Mouse (Mus musculus) liver, embryonic 14.5 days (tissue): ENCODE results near the gene Hyal3. TPM values are rescaled to one million over a fixed set of nuclear protein-coding genes. Genes with fewer than 3 reads are reported as not detected.
A peak's percentile ranks its signal among the peaks of the same experiment; 100 is the strongest.

Source experiments
- ATAC-seq: fragments of 200-750 bp; cut with Nextera tagmentation; 2 replicates; pipeline ENCODE4 v1.8.0; 2017; ENCODE audit warnings: moderate number of reproducible peaks, mild to moderate bottlenecking, moderate library complexity; ENCODE audit not compliant: insufficient read depth
- DNase-seq, 3 experiments: peaks; one replicate each; pipeline ENCODE4 v3.0.0-alpha.2; 2012 to 2013; ENCODE audit warnings: low read depth in 3 of 3, low spot score in 3 of 3
- H3K27ac ChIP-seq: fragments of 300-500 bp; sonication (generic); 2 replicates; pipeline ENCODE4 v1.5.1; 2014; ENCODE audit warnings: moderate library complexity, mild to moderate bottlenecking, control low read depth, inconsistent platforms
- H3K27me3 ChIP-seq: fragments of 300-500 bp; sonication (generic); 2 replicates; pipeline ENCODE4 v1.6.1; 2014; ENCODE audit warnings: mild to moderate bottlenecking, low read length, moderate library complexity; ENCODE audit not compliant: control insufficient read depth, insufficient read depth
- H3K36me3 ChIP-seq: fragments of 300-500 bp; sonication (generic); replicated peaks from 2 replicates; pipeline ENCODE4 v1.6.1; 2014; ENCODE audit warnings: low read depth; ENCODE audit not compliant: control insufficient read depth, insufficient read depth
- H3K4me1 ChIP-seq, 2 experiments: fragments of 200-500 bp in 1 of 2; fragments of 300-500 bp in 1 of 2; sonication (generic) in 1 of 2; replicated peaks; 2 replicates each; pipeline ENCODE4 v1.6.1; 2012 to 2014; ENCODE audit warnings: antibody characterized with exemption in 1 of 2, inconsistent platforms in 1 of 2, low read length in 1 of 2; ENCODE audit not compliant: control insufficient read depth in 2 of 2, insufficient read depth in 2 of 2
- H3K4me2 ChIP-seq: fragments of 300-500 bp; sonication (generic); 2 replicates; pipeline ENCODE4 v1.6.1; 2014; ENCODE audit warnings: low read depth, mild to moderate bottlenecking, control low read depth, moderate library complexity
- H3K4me3 ChIP-seq, 2 experiments: fragments of 200-500 bp in 1 of 2; fragments of 300-500 bp in 1 of 2; sonication (generic) in 1 of 2; 2 replicates each; pipeline ENCODE4 v1.5.1; 2012 to 2014; ENCODE audit warnings: low read depth in 2 of 2, low read length in 2 of 2, mild to moderate bottlenecking in 2 of 2, control low read depth in 1 of 2, inconsistent platforms in 1 of 2, moderate library complexity in 1 of 2; ENCODE audit not compliant: insufficient read depth in 1 of 2
- H3K9ac ChIP-seq: fragments of 300-500 bp; sonication (generic); replicated peaks from 2 replicates; pipeline ENCODE4 v1.6.1; 2014; ENCODE audit warnings: mild to moderate bottlenecking, control low read depth, moderate library complexity
- H3K9me3 ChIP-seq: fragments of 300-500 bp; sonication (generic); 2 replicates; pipeline ENCODE4 v1.6.1; 2016; ENCODE audit warnings: low read length, mixed read lengths; ENCODE audit not compliant: control insufficient read depth
- CTCF ChIP-seq: IDR thresholded peaks from 2 replicates; pipeline ENCODE4 v1.5.1; 2016; ENCODE audit warnings: antibody characterized with exemption, low read depth, control low read depth
- EP300 ChIP-seq: IDR thresholded peaks from 2 replicates; pipeline ENCODE4 v1.6.1; 2016; ENCODE audit warnings: antibody characterized with exemption, low read depth
- WGBS: fragments of 180-500 bp; shearing (Covaris S2); extraction: QIAGEN DNeasy Blood & Tissue Kit; methylation state at CpG from one replicate; pipeline ENCODE4 v1.1.7; 2014; ENCODE audit not compliant: insufficient replicate concordance; 5-methylcytosine and 5-hydroxymethylcytosine counted together
- polyA plus RNA-seq, 2 experiments: library from polyadenylated mRNA; depleted of rRNA in 1 of 2; stranded (reverse) in 1 of 2; unstranded in 1 of 2; fragments of >200 nt; fragmentation: Nextera tagmentation in 1 of 2; extraction: Ambion mirVana in 1 of 2; gene quantifications; 2 replicates each; pipeline versions ENCODE4 v1.2.1 to v1.2.3; 2012 to 2014

Hyal3 gene
- polyA plus RNA-seq, 2 experiments = 0.45 to 0.69 TPM

- no peaks in the 10 kb centered on the region for H3K9me3 ChIP-seq
- peaks cover 11 to 15% of the 10 kb centered on the region in 2 experiments for H3K4me1 ChIP-seq
Measured at GRCm38 (mm10) chr9:107542352-107542686, 38.3 kb upstream of the Hyal3 start.

GRCm38 (mm10) chr9:107542721-107543120 is 37.9 kb upstream of the Hyal3 start:
- peaks cover 12 to 15% of the 10 kb centered on the region in 2 experiments for H3K4me1 ChIP-seq
- no peak for ATAC-seq
- no peak for DNase-seq
- peaks cover 23% of the 10 kb centered on the region for H3K36me3 ChIP-seq
- H3K27me3 ChIP-seq = no peaks in the 10 kb centered on the region
- H3K4me3 ChIP-seq = peak overlapping the region; percentile 67 to 96
- WGBS = 46% methylated on average over 8 of the region's 8 CpGs
- no peaks in the 10 kb centered on the region for H3K9me3 ChIP-seq
- TF ChIP-seq CTCF (no peak), EP300 (no peak)
- no peak overlapping the region for H3K27ac ChIP-seq
- peak overlapping the region; percentile 83 for H3K9ac ChIP-seq
- H3K4me2 ChIP-seq = peak overlapping the region; percentile 98

More at GRCm38 (mm10) chr9:107542352-107542686, 38.3 kb upstream of the Hyal3 start:
- peak overlapping the region; percentile 26 for H3K27ac ChIP-seq
- WGBS = 1% methylated on average over 11 of the region's 11 CpGs
- peak overlapping the region; percentile 98 for H3K4me2 ChIP-seq
- TF ChIP-seq CTCF = no peak
- no peaks in the 10 kb centered on the region for H3K27me3 ChIP-seq
- no peak for DNase-seq
- peak; percentile 22 for ATAC-seq
- H3K9ac ChIP-seq = peak overlapping the region; percentile 83
- peak overlapping the region; percentile 67 to 96 for H3K4me3 ChIP-seq
- peaks cover 27% of the 10 kb centered on the region for H3K36me3 ChIP-seq

GRCm38 (mm10) chr9:107543299-107543698 is 37.3 kb upstream of the Hyal3 start:
- Histone ChIP-seq H3K27ac (no peak overlapping the region), H3K4me3 (no peak overlapping the region), H3K4me2 (no peak overlapping the region), H3K9ac (no peak overlapping the region), H3K9me3 (no peaks in the 10 kb centered on the region), H3K27me3 (no peaks in the 10 kb centered on the region), H3K36me3 (peaks cover 17% of the 10 kb centered on the region), H3K4me1 (peaks cover 12 to 15% of the 10 kb centered on the region in 2 experiments)
- WGBS = 81% methylated on average over 11 of the region's 11 CpGs
- DNase-seq (no peak), ATAC-seq (no peak)
- no peak for TF ChIP-seq CTCF
- TF ChIP-seq EP300 = no peak

- Histone ChIP-seq H3K27me3 (no peaks in the 10 kb centered on the region), H3K4me3 (no peak overlapping the region), H3K9me3 (no peaks in the 10 kb centered on the region), H3K9ac (no peak overlapping the region), H3K4me1 (peaks cover 12 to 15% of the 10 kb centered on the region in 2 experiments), H3K27ac (no peak overlapping the region), H3K4me2 (no peak overlapping the region), H3K36me3 (peaks cover 8% of the 10 kb centered on the region)
- TF ChIP-seq EP300 (no peak), CTCF (no peak)
- DNase-seq (no peak), ATAC-seq (no peak)
- WGBS = 87% methylated on average over 17 of the region's 17 CpGs
Measured at GRCm38 (mm10) chr9:107544196-107544700, 36.4 kb upstream of the Hyal3 start.

GRCm38 (mm10) chr9:107544729-107545128 is 35.9 kb upstream of the Hyal3 start:
- Histone ChIP-seq H3K27me3 (no peaks in the 10 kb centered on the region), H3K9ac (no peak overlapping the region), H3K4me1 (peaks cover 12 to 15% of the 10 kb centered on the region in 2 experiments), H3K4me3 (no peak overlapping the region), H3K36me3 (peaks cover 3% of the 10 kb centered on the region), H3K4me2 (no peak overlapping the region), H3K27ac (no peak overlapping the region), H3K9me3 (no peaks in the 10 kb centered on the region)
- DNase-seq (no peak), ATAC-seq (no peak)
- TF ChIP-seq CTCF (no peak), EP300 (no peak)
- WGBS = 83% methylated on average over 12 of the region's 12 CpGs
